Mouse (Mus musculus) gastrocnemius, postnatal 10 days (tissue): ENCODE data around the gene Prg2. TPM values are rescaled to one million over a fixed set of nuclear protein-coding genes. Genes with fewer than 3 reads are reported as not detected.

Experiments used
- DNase-seq: peaks from one replicate; pipeline ENCODE4 v3.0.0; 2021; ENCODE audit warnings: mixed read lengths
- total RNA-seq, 2 experiments: library from RNA; stranded (reverse); gene quantifications; 2 replicates each; pipeline ENCODE4 v1.2.3; 2021

Prg2 gene
- total RNA-seq, 2 experiments from 2014 or later, result 4.8 TPM; not detected in 1

- DNase-seq, result no peak
Observed at GRCm38 (mm10) chr2:85030989-85031388, 50.7 kb downstream of the Prg2 start.

GRCm38 (mm10) chr2:85033121-85033520 lies 52.9 kb downstream of the Prg2 start:
- DNase-seq, result no peak

Other genes starting within 250 kb of the Prg2 start
- gene Ypel4, start 246.4 kb upstream of the Prg2 start, total RNA-seq, result 1 to 10 TPM in 1 of 2 experiments, under 1 TPM in 1; 0.49 to 1.4 TPM
- 1 to 10 TPM in 1 of 2 experiments, under 1 TPM in 1; 0.77 to 1.4 TPM for gene Gm19426, start 236.8 kb upstream of the Prg2 start, total RNA-seq
- 10 to 100 TPM; 74.7 to 84.1 TPM for gene Serping1, start 205.0 kb upstream of the Prg2 start, total RNA-seq
- gene Ube2l6, start 181.6 kb upstream of the Prg2 start, total RNA-seq, result 10 to 100 TPM in 1 of 2 experiments, 1 to 10 TPM in 1; 7.2 to 10.0 TPM
- 10 to 100 TPM; 64.0 to 71.1 TPM for gene Smtnl1, start 157.8 kb upstream of the Prg2 start, total RNA-seq
- 10 to 100 TPM; 42.9 to 46.1 TPM for gene Timm10, start 153.5 kb upstream of the Prg2 start, total RNA-seq
- 1 to 10 TPM; 6.4 to 6.7 TPM for gene Slc43a1, start 141.6 kb upstream of the Prg2 start, total RNA-seq
- 1 to 10 TPM; 1.0 TPM for gene Rtn4rl2, start 93.8 kb upstream of the Prg2 start, total RNA-seq
- gene Slc43a3, start 43.9 kb upstream of the Prg2 start, total RNA-seq, result 10 to 100 TPM; 18.9 to 20.0 TPM
- gene Prg3, start 7.8 kb downstream of the Prg2 start, total RNA-seq, result not detected
- gene Ssrp1, start 56.8 kb downstream of the Prg2 start, total RNA-seq, result 10 to 100 TPM; 50.9 to 66.6 TPM
- under 1 TPM; 0.88 to 0.92 TPM for gene P2rx3, start 57.0 kb downstream of the Prg2 start, total RNA-seq
- gene Tnks1bp1, start 67.6 kb downstream of the Prg2 start, total RNA-seq, result 10 to 100 TPM; 52.1 to 69.1 TPM
- gene Aplnr, start 155.8 kb downstream of the Prg2 start, total RNA-seq, result 10 to 100 TPM; 67.2 to 88.4 TPM
- gene Lrrc55, start 216.7 kb downstream of the Prg2 start, total RNA-seq, result 1 to 10 TPM; 5.9 to 6.8 TPM